Comparison of ENCODE assay signal across 22 mouse cellular contexts in genomic region chr8:42967862-42968395, GRCm38 (mm10).
DNase-seq lines count a peak whose midpoint lies in the region; ATAC-seq lines count a peak whose summit lies in the region.
"Had no signal": no experiment of that assay in that cellular context is flagged by ENCODE, and none has a peak within 500 bp of the region (broad histone marks: within the 10 kb centered on the region; RNA-seq: fewer than 3 reads in every experiment).

No protein-coding gene starts in this region.

- no peak for DNase-seq in hindbrain, embryonic 11.5 days (ENCODE audit: low spot score)
- no peak for DNase-seq in hindbrain, embryonic 10.5 days (ENCODE audit: low spot score)
- peak; percentile 17 for DNase-seq in embryo, embryonic 10.5 days (ENCODE audit: low spot score)
- DNase-seq in cerebellum, adult 11-12 months = no peak
- no peak for DNase-seq in ovary, postnatal 36 days (ENCODE audit: low spot score)
- DNase-seq: adrenal gland, adult 8-10 months; cerebellum, adult 18-20 months; gastrocnemius, postnatal 36 days; kidney, postnatal 36 days; liver; liver, postnatal 0 days; lung, postnatal 36 days; right cerebral cortex, postnatal 25 days; thymus, postnatal 14 days had no signal

- 69% methylated on average over 8 of the region's 8 CpGs for WGBS in hindbrain, embryonic 11.5 days
- 75% methylated on average over 8 of the region's 8 CpGs for WGBS in hindbrain, embryonic 10.5 days
- WGBS in hindbrain, embryonic 15.5 days = 46% methylated on average over 8 of the region's 8 CpGs
- WGBS in neural tube, embryonic 12.5 days = 37% methylated on average over 8 of the region's 8 CpGs

- no peak overlapping the region for H3K4me2 ChIP-seq in hindbrain, embryonic 11.5 days (replicated peaks; ENCODE audit: low read depth, low read length)
- H3K4me2 ChIP-seq in hindbrain, embryonic 15.5 days = peak overlapping the region; percentile 13
- peak overlapping the region; percentile 34 for H3K4me2 ChIP-seq in neural tube, embryonic 12.5 days (replicated peaks)
- H3K4me2 ChIP-seq: embryonic facial prominence, embryonic 15.5 days; heart, embryonic 12.5 days; midbrain, embryonic 12.5 days had no signal

- no peak overlapping the region for H3K4me3 ChIP-seq in hindbrain, embryonic 11.5 days (ENCODE audit: low read depth, low read length)
- H3K4me3 ChIP-seq in hindbrain, embryonic 10.5 days = no peak overlapping the region
- H3K4me3 ChIP-seq in hindbrain, embryonic 15.5 days = no peak overlapping the region
- H3K4me3 ChIP-seq in neural tube, embryonic 12.5 days = no peak overlapping the region
- H3K4me3 ChIP-seq: embryonic facial prominence, embryonic 15.5 days; heart, embryonic 12.5 days; midbrain, embryonic 12.5 days; myocyte had no signal

- no peak overlapping the region for H3K27ac ChIP-seq in hindbrain, embryonic 11.5 days (ENCODE audit: low read depth, low read length)
- no peak overlapping the region for H3K27ac ChIP-seq in hindbrain, embryonic 10.5 days
- no peak overlapping the region for H3K27ac ChIP-seq in hindbrain, embryonic 15.5 days (replicated peaks)
- H3K27ac ChIP-seq in neural tube, embryonic 12.5 days = no peak overlapping the region
- H3K27ac ChIP-seq: embryonic facial prominence, embryonic 15.5 days; midbrain, embryonic 12.5 days had no signal

- no peaks in the 10 kb centered on the region for H3K27me3 ChIP-seq in hindbrain, embryonic 11.5 days (ENCODE audit: control insufficient read depth, insufficient read depth, low read length)
- H3K27me3 ChIP-seq in hindbrain, embryonic 10.5 days (ENCODE audit: insufficient read depth, poor library complexity, severe bottlenecking) = no peaks in the 10 kb centered on the region
- no peaks in the 10 kb centered on the region for H3K27me3 ChIP-seq in hindbrain, embryonic 15.5 days
- H3K27me3 ChIP-seq in neural tube, embryonic 12.5 days (replicated peaks) = no peaks in the 10 kb centered on the region
- H3K27me3 ChIP-seq: CH12.LX; embryonic facial prominence, embryonic 15.5 days; heart, embryonic 12.5 days; midbrain, embryonic 12.5 days had no signal

- no peaks in the 10 kb centered on the region for H3K9me3 ChIP-seq in hindbrain, embryonic 11.5 days (ENCODE audit: control insufficient read depth, low read length)
- no peaks in the 10 kb centered on the region for H3K9me3 ChIP-seq in hindbrain, embryonic 10.5 days
- no peaks in the 10 kb centered on the region for H3K9me3 ChIP-seq in hindbrain, embryonic 15.5 days
- H3K9me3 ChIP-seq in neural tube, embryonic 12.5 days = no peaks in the 10 kb centered on the region
- H3K9me3 ChIP-seq: embryonic facial prominence, embryonic 15.5 days; heart, embryonic 12.5 days; midbrain, embryonic 12.5 days had no signal

- no peaks in the 10 kb centered on the region for H3K4me1 ChIP-seq in hindbrain, embryonic 11.5 days (replicated peaks; ENCODE audit: control insufficient read depth, insufficient read depth, low read length)
- no peaks in the 10 kb centered on the region; the same call in 1 of the 2 replicates for H3K4me1 ChIP-seq in hindbrain, embryonic 10.5 days (replicated peaks)
- no peaks in the 10 kb centered on the region for H3K4me1 ChIP-seq in hindbrain, embryonic 15.5 days (replicated peaks)
- no peaks in the 10 kb centered on the region for H3K4me1 ChIP-seq in neural tube, embryonic 12.5 days
- H3K4me1 ChIP-seq: embryonic facial prominence, embryonic 15.5 days; heart, embryonic 12.5 days; midbrain, embryonic 12.5 days had no signal

- peak; percentile 74 for ATAC-seq in hindbrain, embryonic 11.5 days (ENCODE audit: low FRiP score)
- no peak for ATAC-seq in hindbrain, embryonic 15.5 days (ENCODE audit: low FRiP score, low read depth)
- peak; percentile 86 for ATAC-seq in neural tube, embryonic 12.5 days (ENCODE audit: low FRiP score, low read depth)
- ATAC-seq: intestine, postnatal 0 days; liver, postnatal 0 days had no signal

- no peak overlapping the region for H3K9ac ChIP-seq in hindbrain, embryonic 11.5 days (ENCODE audit: low read depth, low read length)
- H3K9ac ChIP-seq in hindbrain, embryonic 15.5 days = no peak overlapping the region
- no peak overlapping the region for H3K9ac ChIP-seq in neural tube, embryonic 12.5 days
- H3K9ac ChIP-seq: embryonic facial prominence, embryonic 15.5 days; heart, embryonic 12.5 days; liver, postnatal 0 days; midbrain, embryonic 12.5 days had no signal

- H3K36me3 ChIP-seq in hindbrain, embryonic 11.5 days (ENCODE audit: control insufficient read depth, insufficient read depth, low read length) = no peaks in the 10 kb centered on the region
- no peaks in the 10 kb centered on the region for H3K36me3 ChIP-seq in hindbrain, embryonic 10.5 days
- no peaks in the 10 kb centered on the region for H3K36me3 ChIP-seq in hindbrain, embryonic 15.5 days
- H3K36me3 ChIP-seq in neural tube, embryonic 12.5 days = no peaks in the 10 kb centered on the region
- H3K36me3 ChIP-seq: embryonic facial prominence, embryonic 15.5 days; heart, embryonic 12.5 days; midbrain, embryonic 12.5 days had no signal
